Mouse (Mus musculus) hindbrain, embryonic 13.5 days (tissue): Measurements from ENCODE around the gene Gm3625. TPM values are rescaled to one million over a fixed set of nuclear protein-coding genes. Genes with fewer than 3 reads are reported as not detected.
"Not testable (repeated sequence)": the region's sequence is repeated elsewhere in the genome, so short reads cannot be mapped to it uniquely, and the experiment has no call there.

Experiments used
- ATAC-seq: fragments of 200-750 bp; cut with Nextera tagmentation; 2 replicates; pipeline ENCODE4 v1.8.0; 2017; ENCODE audit warnings: moderate TSS enrichment; ENCODE audit not compliant: low FRiP score
- H3K27ac ChIP-seq: fragments of 300-500 bp; sonication (generic); 2 replicates; pipeline ENCODE4 v1.5.1; 2015; ENCODE audit warnings: inconsistent platforms, mild to moderate bottlenecking, moderate library complexity
- H3K27me3 ChIP-seq: fragments of 300-500 bp; sonication (generic); 2 replicates; pipeline ENCODE4 v1.6.1; 2015; ENCODE audit warnings: mild to moderate bottlenecking, inconsistent platforms
- H3K36me3 ChIP-seq: fragments of 300-500 bp; sonication (generic); 2 replicates; pipeline ENCODE4 v1.6.1; 2015; ENCODE audit warnings: mild to moderate bottlenecking, inconsistent platforms
- H3K4me1 ChIP-seq: fragments of 300-500 bp; sonication (generic); replicated peaks from 2 replicates; pipeline ENCODE4 v1.6.1; 2015; ENCODE audit warnings: inconsistent platforms
- H3K4me2 ChIP-seq: fragments of 300-500 bp; sonication (generic); 2 replicates; pipeline ENCODE4 v1.6.1; 2015; ENCODE audit warnings: inconsistent platforms, mild to moderate bottlenecking, moderate library complexity
- H3K4me3 ChIP-seq: fragments of 300-500 bp; sonication (generic); 2 replicates; pipeline ENCODE4 v1.5.1; 2015; ENCODE audit warnings: mild to moderate bottlenecking, inconsistent platforms
- H3K9ac ChIP-seq: fragments of 300-500 bp; sonication (generic); 2 replicates; pipeline ENCODE4 v1.6.1; 2015; ENCODE audit warnings: mild to moderate bottlenecking, inconsistent platforms
- H3K9me3 ChIP-seq: fragments of 300-500 bp; sonication (generic); 2 replicates; pipeline ENCODE4 v1.6.1; 2016; ENCODE audit warnings: inconsistent platforms
- WGBS: fragments of 180-500 bp; shearing (Covaris S2); methylation state at CpG from one replicate; pipeline ENCODE4 v1.1.7; 2015; 5-methylcytosine and 5-hydroxymethylcytosine counted together
- polyA plus RNA-seq: library from polyadenylated mRNA; unstranded; fragments of >200 nt; fragmentation: Nextera tagmentation; extraction: Ambion mirVana; gene quantifications from 2 replicates; pipeline ENCODE4 v1.2.1, GENCODE M21; 2015

The Gm3625 gene
- polyA plus RNA-seq, 1 experiment from 2014 or later, result not detected

DNA sequence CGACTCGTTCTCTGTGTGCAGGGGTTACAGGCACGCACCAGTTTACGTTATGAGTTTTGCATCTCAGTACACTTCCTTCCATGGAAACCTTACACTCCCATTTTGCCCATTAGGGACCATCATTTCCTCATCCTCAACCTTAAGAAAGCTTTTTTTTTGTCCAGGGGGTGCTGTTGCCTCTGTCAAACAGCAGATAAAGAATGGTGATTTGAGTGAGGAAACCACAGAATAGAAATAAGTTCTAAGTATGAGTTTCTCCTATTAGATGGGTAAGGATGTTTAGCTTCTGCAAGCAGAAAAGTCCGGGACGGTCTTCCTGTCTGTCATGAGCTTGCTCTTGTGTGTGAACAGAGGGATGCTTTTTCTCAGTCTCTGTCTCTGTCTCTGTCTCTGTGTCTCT, 702 bp downstream of the Gm3625 start:
- Histone ChIP-seq H3K4me2 (peak overlapping the region; percentile 77), H3K4me3 (peak overlapping the region; percentile 85; the same call in 1 of the 2 replicates), H3K36me3 (no peaks in the 10 kb centered on the region), H3K4me1 (peaks cover 14% of the 10 kb centered on the region), H3K9me3 (no peaks in the 10 kb centered on the region), H3K27ac (no peak overlapping the region), H3K27me3 (peaks cover 9% of the 10 kb centered on the region; the same call in 1 of the 2 replicates), H3K9ac (no peak overlapping the region)
- WGBS, result 77% methylated on average over 6 of the region's 6 CpGs
- ATAC-seq, result no peak

GRCm38 (mm10) chr12:4588603-4589002, 4.1 kb downstream of the Gm3625 start:
- Histone ChIP-seq H3K4me3 (no peak overlapping the region), H3K36me3 (no peaks in the 10 kb centered on the region), H3K4me2 (no peak overlapping the region), H3K4me1 (peaks cover 7% of the 10 kb centered on the region), H3K27me3 (peaks cover 6% of the 10 kb centered on the region; the same call in 1 of the 2 replicates), H3K9me3 (no peaks in the 10 kb centered on the region), H3K27ac (no peak overlapping the region), H3K9ac (no peak overlapping the region)
- WGBS, result 69% methylated on average over 3 of the region's 3 CpGs
- no peak for ATAC-seq

GRCm38 (mm10) chr12:4587846-4588245, 4.9 kb downstream of the Gm3625 start:
- no peak overlapping the region for H3K4me2 ChIP-seq
- WGBS, result 87% methylated on average over 2 of the region's 2 CpGs
- H3K27ac ChIP-seq, result no peak overlapping the region
- H3K36me3 ChIP-seq, result no peaks in the 10 kb centered on the region
- ATAC-seq, result no peak
- no peaks in the 10 kb centered on the region for H3K9me3 ChIP-seq
- H3K4me3 ChIP-seq, result no peak overlapping the region
- H3K4me1 ChIP-seq, result peaks cover 6% of the 10 kb centered on the region; the same call in 1 of the 2 replicates
- H3K9ac ChIP-seq, result no peak overlapping the region
- peaks cover 6% of the 10 kb centered on the region; the same call in 1 of the 2 replicates for H3K27me3 ChIP-seq

DNA sequence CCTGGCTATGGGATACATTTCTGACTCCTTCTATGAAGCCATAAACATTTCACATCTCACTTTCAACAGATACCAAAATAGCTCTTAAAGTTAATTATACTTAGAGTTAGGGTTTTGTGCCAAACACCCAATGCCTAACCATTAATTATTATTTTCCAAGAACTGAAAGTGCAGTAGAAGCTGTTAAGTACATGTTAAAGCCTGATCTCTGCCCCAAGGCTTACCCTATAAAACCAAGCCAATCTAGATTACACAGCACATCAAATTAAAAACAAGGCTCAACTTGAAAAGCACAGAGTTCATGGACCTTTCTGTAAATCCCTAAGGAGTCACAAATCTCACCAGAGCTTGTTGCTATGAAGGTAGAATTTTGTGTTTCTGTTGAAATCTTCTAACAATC, 10.4 kb downstream of the Gm3625 start:
- H3K27ac ChIP-seq, result no peak overlapping the region
- H3K9ac ChIP-seq, result no peak overlapping the region
- H3K4me2 ChIP-seq, result no peak overlapping the region

GRCm38 (mm10) chr12:4574065-4574464, 18.7 kb downstream of the Gm3625 start:
- H3K4me1 ChIP-seq, result no peaks in the 10 kb centered on the region
- WGBS, result 86% methylated on average over 4 of the region's 4 CpGs
- no peak for ATAC-seq
- H3K9me3 ChIP-seq, result no peaks in the 10 kb centered on the region
- H3K4me3 ChIP-seq, result no peak overlapping the region
- H3K36me3 ChIP-seq, result no peaks in the 10 kb centered on the region
- H3K9ac ChIP-seq, result no peak overlapping the region
- H3K27me3 ChIP-seq, result no peaks in the 10 kb centered on the region
- no peak overlapping the region for H3K27ac ChIP-seq
- no peak overlapping the region for H3K4me2 ChIP-seq

More for the DNA sequence above, 10.4 kb downstream of the Gm3625 start:
- Histone ChIP-seq H3K27me3 (no peaks in the 10 kb centered on the region), H3K9me3 (no peaks in the 10 kb centered on the region), H3K4me1 (no peaks in the 10 kb centered on the region), H3K36me3 (no peaks in the 10 kb centered on the region), H3K4me3 (no peak overlapping the region)
- ATAC-seq, result no peak

DNA sequence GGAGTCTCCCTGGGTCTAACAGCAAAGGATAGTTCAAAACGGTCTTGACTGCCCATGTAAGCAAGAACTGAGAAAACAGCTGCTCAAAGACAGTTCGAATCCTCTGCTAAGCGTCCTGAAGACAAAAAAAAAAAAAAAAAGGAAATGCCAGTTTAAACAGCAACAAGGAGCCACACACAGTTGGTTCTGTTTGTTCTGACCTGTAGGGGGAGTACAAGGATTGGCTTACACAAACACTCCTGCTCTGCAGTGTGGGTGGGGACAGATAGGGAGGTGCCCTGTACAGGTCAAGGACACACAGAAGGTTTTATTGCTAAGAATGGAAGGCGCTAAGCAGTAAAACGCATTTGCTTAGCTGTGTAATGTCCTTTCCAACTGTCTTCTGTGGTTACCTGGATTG, 20.9 kb downstream of the Gm3625 start:
- H3K36me3 ChIP-seq, result no peaks in the 10 kb centered on the region
- H3K4me3 ChIP-seq, result no peak overlapping the region
- H3K9ac ChIP-seq, result no peak overlapping the region
- H3K4me1 ChIP-seq, result no peaks in the 10 kb centered on the region
- no peak overlapping the region for H3K4me2 ChIP-seq
- no peak for ATAC-seq
- no peak overlapping the region for H3K27ac ChIP-seq
- no peaks in the 10 kb centered on the region for H3K27me3 ChIP-seq
- no peaks in the 10 kb centered on the region for H3K9me3 ChIP-seq
- 37% methylated on average over 5 of the region's 5 CpGs for WGBS

DNA sequence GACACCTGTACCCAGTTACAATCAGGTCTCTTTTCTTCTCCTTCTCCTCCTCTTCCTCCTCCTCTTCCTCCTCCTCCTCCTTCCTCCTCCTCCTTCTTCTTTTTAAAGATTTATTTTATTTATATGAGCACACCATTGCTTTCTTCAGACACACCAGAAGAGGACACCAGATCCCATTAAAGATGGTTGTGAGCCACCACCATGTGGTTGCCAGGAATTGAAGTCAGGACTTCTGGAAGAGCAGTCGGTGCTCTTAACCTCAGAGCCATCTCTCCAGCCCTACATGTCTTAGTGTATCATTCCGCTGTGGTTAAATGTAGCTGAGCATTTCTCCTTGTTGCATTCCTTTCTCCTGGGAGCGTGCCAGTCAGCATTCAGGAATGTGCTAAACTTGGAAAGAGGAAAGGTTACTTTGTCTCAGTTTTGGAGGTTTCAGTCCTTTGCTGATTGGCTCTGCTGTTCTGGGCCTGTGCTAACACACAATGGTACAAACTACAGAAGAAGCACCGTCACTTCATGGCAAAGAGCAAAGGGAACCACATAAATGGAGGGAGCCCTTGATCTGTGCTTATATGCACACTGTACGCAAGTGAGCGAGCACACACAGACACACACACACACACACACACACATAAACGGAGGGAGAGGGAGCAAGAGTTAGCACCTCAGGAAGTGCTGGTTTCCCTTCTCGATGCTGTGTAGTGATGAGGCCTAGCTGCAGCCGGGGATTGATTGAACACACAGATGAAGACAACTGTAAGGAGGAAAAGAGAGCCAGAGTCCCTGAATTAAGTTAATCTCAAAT, 34.0 kb downstream of the Gm3625 start:
- no peak overlapping the region for H3K4me2 ChIP-seq
- H3K9me3 ChIP-seq, result no peaks in the 10 kb centered on the region
- H3K4me3 ChIP-seq, result no peak overlapping the region
- ATAC-seq, result no peak
- H3K36me3 ChIP-seq, result no peaks in the 10 kb centered on the region
- no peaks in the 10 kb centered on the region for H3K27me3 ChIP-seq
- 80% methylated on average over 9 of the region's 9 CpGs for WGBS
- no peak overlapping the region for H3K27ac ChIP-seq
- no peaks in the 10 kb centered on the region for H3K4me1 ChIP-seq
- H3K9ac ChIP-seq, result no peak overlapping the region

- Histone ChIP-seq H3K9me3 (no peaks in the 10 kb centered on the region), H3K27me3 (no peaks in the 10 kb centered on the region), H3K9ac (no peak overlapping the region), H3K4me3 (no peak overlapping the region), H3K27ac (no peak overlapping the region), H3K4me1 (no peaks in the 10 kb centered on the region), H3K36me3 (no peaks in the 10 kb centered on the region), H3K4me2 (no peak overlapping the region)
- no peak for ATAC-seq
- WGBS, result 66% methylated on average over 3 of the region's 3 CpGs
Observed at GRCm38 (mm10) chr12:4558013-4558412, 34.7 kb downstream of the Gm3625 start.

DNA sequence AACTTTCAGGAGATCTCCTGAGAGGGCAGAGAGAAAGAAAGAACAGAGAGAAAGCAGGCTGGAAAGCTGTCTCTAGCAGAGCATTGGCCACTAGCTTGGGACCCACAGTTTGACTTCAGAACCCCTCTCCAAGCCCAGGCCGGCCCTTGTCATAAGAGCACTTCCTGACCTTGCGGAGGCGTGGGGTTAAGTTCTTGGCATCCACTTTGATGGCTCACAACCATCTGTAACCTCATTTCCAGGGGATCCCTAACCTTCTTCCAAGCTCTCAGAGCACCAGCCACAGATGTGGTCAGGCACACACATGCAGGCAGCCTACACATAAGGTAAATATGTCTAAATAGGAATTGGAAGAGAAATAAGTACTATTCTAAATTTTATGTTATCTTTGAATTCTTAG, 35.3 kb downstream of the Gm3625 start:
- H3K9me3 ChIP-seq, result no peaks in the 10 kb centered on the region
- H3K36me3 ChIP-seq, result no peaks in the 10 kb centered on the region
- H3K4me2 ChIP-seq, result no peak overlapping the region
- H3K4me3 ChIP-seq, result no peak overlapping the region
- ATAC-seq, result no peak
- no peaks in the 10 kb centered on the region for H3K27me3 ChIP-seq
- no peak overlapping the region for H3K27ac ChIP-seq
- WGBS, result 89% methylated on average over 3 of the region's 3 CpGs
- H3K9ac ChIP-seq, result no peak overlapping the region
- H3K4me1 ChIP-seq, result no peaks in the 10 kb centered on the region

DNA sequence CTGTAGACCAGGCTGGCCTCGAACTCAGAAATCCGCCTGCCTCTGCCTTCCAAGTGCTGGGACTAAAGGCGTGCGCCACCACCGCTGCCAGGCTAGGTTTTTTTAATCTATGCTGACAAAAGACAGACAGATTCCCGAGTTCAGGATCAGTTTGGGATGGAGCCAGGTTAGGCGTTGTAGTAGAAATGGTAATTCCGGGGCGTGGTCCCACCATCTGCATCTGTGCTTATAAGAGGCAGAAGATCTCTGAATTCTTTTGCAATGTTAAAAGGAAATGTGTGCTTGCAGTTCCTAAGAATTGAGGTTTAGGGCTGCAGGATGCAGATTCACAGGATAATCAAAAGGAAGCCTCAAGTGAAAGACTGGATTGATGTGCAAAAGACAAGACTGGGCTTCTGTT, 35.8 kb downstream of the Gm3625 start:
- no peak overlapping the region for H3K9ac ChIP-seq
- ATAC-seq, result no peak
- 91% methylated on average over 9 of the region's 9 CpGs for WGBS
- no peaks in the 10 kb centered on the region for H3K4me1 ChIP-seq
- no peak overlapping the region for H3K4me2 ChIP-seq
- no peaks in the 10 kb centered on the region for H3K36me3 ChIP-seq
- H3K4me3 ChIP-seq, result no peak overlapping the region
- H3K9me3 ChIP-seq, result no peaks in the 10 kb centered on the region
- no peak overlapping the region for H3K27ac ChIP-seq
- H3K27me3 ChIP-seq, result no peaks in the 10 kb centered on the region

- Histone ChIP-seq H3K9me3 (no peaks in the 10 kb centered on the region), H3K27me3 (no peaks in the 10 kb centered on the region), H3K4me1 (no peaks in the 10 kb centered on the region), H3K9ac (no peak overlapping the region), H3K27ac (no peak overlapping the region), H3K4me2 (no peak overlapping the region), H3K36me3 (no peaks in the 10 kb centered on the region), H3K4me3 (no peak overlapping the region)
- no peak for ATAC-seq
- WGBS, result 73% methylated on average over 6 of the region's 6 CpGs
Observed at GRCm38 (mm10) chr12:4555451-4555850, 37.3 kb downstream of the Gm3625 start.

DNA sequence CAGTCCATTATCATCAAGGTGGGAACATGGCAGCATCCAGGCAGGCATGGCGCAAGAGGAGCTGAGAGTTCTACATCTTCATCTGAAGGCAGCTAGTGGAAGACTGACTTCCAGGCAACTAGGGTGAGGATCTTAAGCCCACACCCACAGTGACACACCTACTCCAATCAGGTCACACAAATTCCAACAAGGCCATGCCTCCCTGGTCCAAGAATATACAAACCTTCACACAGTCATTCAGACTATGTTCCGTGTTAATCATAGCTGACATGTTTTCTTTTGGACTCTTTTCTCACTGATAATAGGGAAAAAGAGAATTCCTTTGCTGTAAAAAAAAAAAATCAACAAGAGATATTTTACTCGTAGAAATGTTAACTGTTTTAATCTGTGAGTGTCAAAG, 39.0 kb downstream of the Gm3625 start:
- H3K27ac ChIP-seq, H3K9ac ChIP-seq, H3K9me3 ChIP-seq, H3K4me2 ChIP-seq, H3K27me3 ChIP-seq, H3K4me3 ChIP-seq, H3K4me1 ChIP-seq, ATAC-seq, H3K36me3 ChIP-seq: not testable (repeated sequence)
- 93% methylated on average over 3 of the region's 3 CpGs for WGBS
